9 mouse cellular contexts compared by ENCODE assay signal in the genomic region with DNA sequence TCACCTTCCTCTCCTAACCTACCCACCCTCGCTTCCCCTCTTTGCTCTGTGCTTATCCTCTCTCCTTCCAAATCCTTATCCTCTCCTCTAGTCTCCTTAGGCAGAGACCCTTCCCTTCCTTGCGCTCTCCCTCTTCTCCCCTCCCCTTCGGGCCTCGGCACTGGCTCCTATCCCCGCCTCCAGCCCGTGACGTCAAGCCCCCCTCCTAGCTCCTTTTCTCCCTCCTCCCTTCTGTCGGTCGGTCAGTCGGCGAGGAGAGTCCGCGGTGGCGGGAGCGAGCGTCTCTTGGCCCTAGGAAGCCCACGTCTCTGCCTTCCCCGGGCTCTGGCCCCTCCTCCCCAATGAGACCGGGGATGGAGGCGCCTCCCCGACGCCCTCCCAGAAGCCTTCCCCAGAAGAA. TPM values are rescaled to one million over a fixed set of nuclear protein-coding genes. Genes with fewer than 3 reads are reported as not detected.
DNase-seq lines count a peak whose midpoint lies in the region; ATAC-seq and TF ChIP-seq lines count a peak whose summit lies in the region.
"Had no signal": no experiment of that assay in that cellular context is flagged by ENCODE, and none has a peak within 500 bp of the region (broad histone marks: within the 10 kb centered on the region; RNA-seq: fewer than 3 reads in every experiment).

No protein-coding gene starts in this region.

- peak overlapping the region; percentile 43; the same call in 1 of the 2 replicates for H3K4me3 ChIP-seq in spleen, adult 2 months (ENCODE audit: extremely low read depth, insufficient read depth, insufficient read length)
- peak overlapping the region; percentile 74 for H3K4me3 ChIP-seq in forebrain, embryonic 12.5 days (replicated peaks)
- H3K4me3 ChIP-seq in heart, embryonic 14.5 days (ENCODE audit: control insufficient read depth in 1 of 2, insufficient read depth in 1 of 2, low read depth in 1 of 2, low read length in 2 of 2): peak overlapping the region; percentile 57
- peak overlapping the region; percentile 51 for H3K4me3 ChIP-seq in kidney, postnatal 0 days (replicated peaks; ENCODE audit: low read depth, low read length)
- peak overlapping the region; percentile 51 for H3K4me3 ChIP-seq in liver, embryonic 11.5 days (ENCODE audit: low read depth, low read length)
- peak overlapping the region; percentile 50 for H3K4me3 ChIP-seq in stomach, postnatal 0 days (ENCODE audit: low read depth, low read length)

- H3K9ac ChIP-seq in forebrain, embryonic 12.5 days: peak overlapping the region; percentile 92
- peak overlapping the region; percentile 76 for H3K9ac ChIP-seq in heart, embryonic 14.5 days (ENCODE audit: low read length)
- H3K9ac ChIP-seq in kidney, postnatal 0 days (ENCODE audit: low read depth, low read length): peak overlapping the region; percentile 49
- peak overlapping the region; percentile 37 for H3K9ac ChIP-seq in liver, embryonic 11.5 days (ENCODE audit: low read depth, low read length)
- H3K9ac ChIP-seq in stomach, postnatal 0 days (ENCODE audit: low read length): peak overlapping the region; percentile 65

- 0 out of 2 replicates have a peak, but pooled peaks have one; percentile 4 for TF ChIP-seq POLR2A in spleen, adult 2 months (IDR thresholded peaks at IDR 0.05; ENCODE audit: low read depth, low read length)

- H3K9me3 ChIP-seq in forebrain, embryonic 12.5 days: no peaks in the 10 kb centered on the region
- no peaks in the 10 kb centered on the region for H3K9me3 ChIP-seq in heart, embryonic 14.5 days (ENCODE audit: control insufficient read depth, low read length)
- no peaks in the 10 kb centered on the region for H3K9me3 ChIP-seq in kidney, postnatal 0 days (replicated peaks; ENCODE audit: low read length)
- H3K9me3 ChIP-seq in liver, embryonic 11.5 days (ENCODE audit: control insufficient read depth, low read length): no peaks in the 10 kb centered on the region
- H3K9me3 ChIP-seq in stomach, postnatal 0 days (ENCODE audit: control insufficient read depth, low read length): no peaks in the 10 kb centered on the region

- ATAC-seq in forebrain, embryonic 12.5 days (ENCODE audit: low FRiP score): peak; percentile 75
- ATAC-seq in heart, embryonic 14.5 days (ENCODE audit: insufficient number of reproducible peaks, insufficient read depth, low FRiP score, low read depth): peak; percentile 6; the same call in 1 of the 2 replicates
- ATAC-seq in kidney, postnatal 0 days (replicated peaks; ENCODE audit: low FRiP score, low read depth): peak; percentile 37
- 0 out of 2 replicates have a peak, but pooled peaks have one; percentile 21 for ATAC-seq in liver, embryonic 11.5 days (replicated peaks; ENCODE audit: low FRiP score)
- ATAC-seq in stomach, postnatal 0 days (ENCODE audit: low FRiP score, low TSS enrichment): peak; percentile 33

- 5% methylated on average over 22 of the region's 22 CpGs for WGBS in spleen, adult 2 months
- WGBS in forebrain, embryonic 12.5 days: under 1% methylated on average over 22 of the region's 22 CpGs
- WGBS in heart, embryonic 14.5 days: under 1% methylated on average over 20 of the region's 22 CpGs
- WGBS in kidney, postnatal 0 days: 2% methylated on average over 21 of the region's 22 CpGs
- WGBS in liver, embryonic 11.5 days: 1% methylated on average over 21 of the region's 22 CpGs
- WGBS in stomach, postnatal 0 days: under 1% methylated on average over 22 of the region's 22 CpGs

- H3K4me2 ChIP-seq in forebrain, embryonic 12.5 days: peak overlapping the region; percentile 80
- H3K4me2 ChIP-seq in heart, embryonic 14.5 days (ENCODE audit: low read length): peak overlapping the region; percentile 95
- peak overlapping the region; percentile 88 for H3K4me2 ChIP-seq in kidney, postnatal 0 days (ENCODE audit: low read length)
- peak overlapping the region; percentile 75 for H3K4me2 ChIP-seq in liver, embryonic 11.5 days
- H3K4me2 ChIP-seq in stomach, postnatal 0 days (replicated peaks; ENCODE audit: low read depth): peak overlapping the region; percentile 84

- TF ChIP-seq CTCF in spleen, adult 2 months (IDR thresholded peaks at IDR 0.05; ENCODE audit: extremely low read depth, insufficient read depth, insufficient read length, insufficient replicate concordance): no peak
- TF ChIP-seq CTCF in kidney, postnatal 0 days (IDR thresholded peaks at IDR 0.05; ENCODE audit: low read depth): no peak
- TF ChIP-seq CTCF in stomach, postnatal 0 days (IDR thresholded peaks at IDR 0.05; ENCODE audit: low read depth): no peak

- peak in 1 of 2 experiments; percentile 41 for DNase-seq in spleen, adult 2 months (ENCODE audit: low read depth in 1 of 2, low spot score in 2 of 2)
- no peak for DNase-seq in spleen, postnatal 14 days (ENCODE audit: low spot score in 2 of 2)
- peak; percentile 83 for DNase-seq in kidney, postnatal 0 days (ENCODE audit: low spot score)
- peak; percentile 75 for DNase-seq in liver, embryonic 11.5 days (ENCODE audit: low spot score)
- DNase-seq in naive thymus-derived CD4-positive, alpha-beta T cell, adult 2 months (ENCODE audit: low read depth): peak; percentile 37
- peak; percentile 68 for DNase-seq in stomach, postnatal 0 days (ENCODE audit: low spot score)

- H3K4me1 ChIP-seq in spleen, adult 2 months (ENCODE audit: control insufficient read depth, insufficient read depth, insufficient read length): peaks cover 16% of the 10 kb centered on the region
- peaks cover 51% of the 10 kb centered on the region for H3K4me1 ChIP-seq in forebrain, embryonic 12.5 days
- peaks cover 17 to 22% of the 10 kb centered on the region in 2 experiments for H3K4me1 ChIP-seq in heart, embryonic 14.5 days (ENCODE audit: control insufficient read depth in 2 of 2, insufficient read depth in 2 of 2, low read length in 2 of 2)
- peaks cover 12% of the 10 kb centered on the region; the same call in 1 of the 2 replicates for H3K4me1 ChIP-seq in kidney, postnatal 0 days (replicated peaks; ENCODE audit: insufficient read depth, low read length)
- H3K4me1 ChIP-seq in liver, embryonic 11.5 days (replicated peaks; ENCODE audit: control insufficient read depth, insufficient read depth, low read length): peaks cover 10% of the 10 kb centered on the region; the same call in 1 of the 2 replicates
- H3K4me1 ChIP-seq in stomach, postnatal 0 days (replicated peaks; ENCODE audit: control insufficient read depth, insufficient read depth): peaks cover 3% of the 10 kb centered on the region; the same call in 1 of the 2 replicates

- no peak for TF ChIP-seq EP300 in stomach, postnatal 0 days (optimal IDR thresholded peaks at IDR 0.05)

- H3K27me3 ChIP-seq in spleen, adult 2 months (ENCODE audit: control insufficient read depth, insufficient read depth, low read length): peaks cover 5% of the 10 kb centered on the region; the same call in 1 of the 2 replicates
- peaks cover 12% of the 10 kb centered on the region for H3K27me3 ChIP-seq in forebrain, embryonic 12.5 days
- 0 out of 2 replicates have a peak, but pooled peaks cover 4% of the 10 kb centered on the region for H3K27me3 ChIP-seq in heart, embryonic 14.5 days (ENCODE audit: control insufficient read depth, insufficient read depth, low read length)
- no peaks in the 10 kb centered on the region for H3K27me3 ChIP-seq in kidney, postnatal 0 days (ENCODE audit: insufficient read depth, low read length)
- peaks cover 63% of the 10 kb centered on the region for H3K27me3 ChIP-seq in liver, embryonic 11.5 days (replicated peaks; ENCODE audit: control insufficient read depth, insufficient read depth, low read length)
- no peaks in the 10 kb centered on the region for H3K27me3 ChIP-seq in stomach, postnatal 0 days (ENCODE audit: control insufficient read depth, insufficient read depth, low read length)

- H3K36me3 ChIP-seq in spleen, adult 2 months (ENCODE audit: control insufficient read depth, insufficient read depth, low read length): peaks cover 3% of the 10 kb centered on the region; the same call in 1 of the 2 replicates
- H3K36me3 ChIP-seq in forebrain, embryonic 12.5 days (replicated peaks): peaks cover 18% of the 10 kb centered on the region
- peaks cover 18% of the 10 kb centered on the region for H3K36me3 ChIP-seq in heart, embryonic 14.5 days (ENCODE audit: control insufficient read depth, insufficient read depth, low read length)
- H3K36me3 ChIP-seq in kidney, postnatal 0 days (ENCODE audit: insufficient read depth, low read length): 0 out of 2 replicates have a peak, but pooled peaks cover 7% of the 10 kb centered on the region
- H3K36me3 ChIP-seq in liver, embryonic 11.5 days (ENCODE audit: control insufficient read depth, insufficient read depth, low read length): no peaks in the 10 kb centered on the region; the same call in 1 of the 2 replicates
- no peaks in the 10 kb centered on the region for H3K36me3 ChIP-seq in stomach, postnatal 0 days (ENCODE audit: control insufficient read depth, insufficient read depth, low read length)

- H3K27ac ChIP-seq in spleen, adult 2 months (ENCODE audit: insufficient read depth, low read length): no peak overlapping the region
- peak overlapping the region; percentile 81 for H3K27ac ChIP-seq in forebrain, embryonic 12.5 days
- H3K27ac ChIP-seq in heart, embryonic 14.5 days (replicated peaks in 1 of 2; ENCODE audit: control insufficient read depth in 1 of 2, insufficient read depth in 1 of 2, low read depth in 2 of 2, low read length in 2 of 2): no peak overlapping the region
- H3K27ac ChIP-seq in kidney, postnatal 0 days: no peak overlapping the region
- no peak overlapping the region for H3K27ac ChIP-seq in liver, embryonic 11.5 days (ENCODE audit: low read depth, low read length)
- H3K27ac ChIP-seq in stomach, postnatal 0 days (replicated peaks): peak overlapping the region; percentile 35; the same call in 1 of the 2 replicates

RNA-seq across cellular contexts. Expression of a gene that starts 4.6 kb away (rescaled TPM):
- polyA plus RNA-seq in spleen, adult 2 months (2012; rRNA removed): 28.7 and 29.7 TPM in 2 replicates
- 31.7 and 32.6 TPM in 2 replicates for polyA plus RNA-seq in forebrain, embryonic 12.5 days (2016; fragmentation: Nextera tagmentation; extraction: Ambion mirVana)
- 3.6 and 8.0 TPM in 2 replicates for polyA plus RNA-seq in heart, embryonic 14.5 days (2014; fragmentation: Nextera tagmentation; extraction: Ambion mirVana)
- 5.2 and 6.1 TPM in 2 replicates for polyA plus RNA-seq in kidney, postnatal 0 days (2015; fragmentation: Nextera tagmentation; extraction: Ambion mirVana)
- 2.9 and 3.9 TPM in 2 replicates for polyA plus RNA-seq in liver, embryonic 11.5 days (2014; fragmentation: Nextera tagmentation; extraction: Ambion mirVana)
- 3.8 and 4.3 TPM in 2 replicates for polyA plus RNA-seq in stomach, postnatal 0 days (2015; fragmentation: Nextera tagmentation; extraction: Ambion mirVana)

RNA-seq across cellular contexts. Expression of a gene that starts 27.2 kb away (rescaled TPM):
- polyA plus RNA-seq in spleen, adult 2 months (2012; rRNA removed): not detected in 2 replicates
- polyA plus RNA-seq in forebrain, embryonic 12.5 days (2016; fragmentation: Nextera tagmentation; extraction: Ambion mirVana): 1.1 and 1.2 TPM in 2 replicates
- 0.15 TPM in 1 of 2 replicates, not detected in the other for polyA plus RNA-seq in heart, embryonic 14.5 days (2014; fragmentation: Nextera tagmentation; extraction: Ambion mirVana)
- polyA plus RNA-seq in kidney, postnatal 0 days (2015; fragmentation: Nextera tagmentation; extraction: Ambion mirVana): not detected in 2 replicates
- polyA plus RNA-seq in liver, embryonic 11.5 days (2014; fragmentation: Nextera tagmentation; extraction: Ambion mirVana): 0.14 TPM in 1 of 2 replicates, not detected in the other
- polyA plus RNA-seq in stomach, postnatal 0 days (2015; fragmentation: Nextera tagmentation; extraction: Ambion mirVana): 0.08 TPM in 1 of 2 replicates, not detected in the other

RNA-seq across cellular contexts. Expression of a gene that starts 37.9 kb away (rescaled TPM):
- 0.14 TPM in 1 of 2 replicates, not detected in the other for polyA plus RNA-seq in spleen, adult 2 months (2012; rRNA removed)
- polyA plus RNA-seq in forebrain, embryonic 12.5 days (2016; fragmentation: Nextera tagmentation; extraction: Ambion mirVana): 0.06 and 0.15 TPM in 2 replicates
- polyA plus RNA-seq in heart, embryonic 14.5 days (2014; fragmentation: Nextera tagmentation; extraction: Ambion mirVana): not detected in 2 replicates
- polyA plus RNA-seq in kidney, postnatal 0 days (2015; fragmentation: Nextera tagmentation; extraction: Ambion mirVana): not detected in 2 replicates
- not detected in 2 replicates for polyA plus RNA-seq in liver, embryonic 11.5 days (2014; fragmentation: Nextera tagmentation; extraction: Ambion mirVana)
- not detected in 2 replicates for polyA plus RNA-seq in stomach, postnatal 0 days (2015; fragmentation: Nextera tagmentation; extraction: Ambion mirVana)
- polyA plus RNA-seq: C2C12 had no signal

RNA-seq across cellular contexts. Expression of a gene that starts 47.7 kb away (rescaled TPM):
- polyA plus RNA-seq in spleen, adult 2 months (2012; rRNA removed): not detected in 2 replicates
- polyA plus RNA-seq in forebrain, embryonic 12.5 days (2016; fragmentation: Nextera tagmentation; extraction: Ambion mirVana): not detected in 2 replicates
- polyA plus RNA-seq in heart, embryonic 14.5 days (2014; fragmentation: Nextera tagmentation; extraction: Ambion mirVana): not detected in 2 replicates
- not detected in 2 replicates for polyA plus RNA-seq in kidney, postnatal 0 days (2015; fragmentation: Nextera tagmentation; extraction: Ambion mirVana)
- 0.06 TPM in 1 of 2 replicates, not detected in the other for polyA plus RNA-seq in liver, embryonic 11.5 days (2014; fragmentation: Nextera tagmentation; extraction: Ambion mirVana)
- polyA plus RNA-seq in stomach, postnatal 0 days (2015; fragmentation: Nextera tagmentation; extraction: Ambion mirVana): not detected in 2 replicates
- polyA plus RNA-seq: C2C12 had no signal

RNA-seq across cellular contexts. Expression of a gene that starts 49.4 kb away (rescaled TPM):
- polyA plus RNA-seq in spleen, adult 2 months (2012; rRNA removed): 0.62 and 0.75 TPM in 2 replicates
- 193 and 197 TPM in 2 replicates for polyA plus RNA-seq in forebrain, embryonic 12.5 days (2016; fragmentation: Nextera tagmentation; extraction: Ambion mirVana)
- polyA plus RNA-seq in heart, embryonic 14.5 days (2014; fragmentation: Nextera tagmentation; extraction: Ambion mirVana): 38.3 and 43.4 TPM in 2 replicates
- 28.2 and 32.6 TPM in 2 replicates for polyA plus RNA-seq in kidney, postnatal 0 days (2015; fragmentation: Nextera tagmentation; extraction: Ambion mirVana)
- 28.3 and 28.8 TPM in 2 replicates for polyA plus RNA-seq in liver, embryonic 11.5 days (2014; fragmentation: Nextera tagmentation; extraction: Ambion mirVana)
- 9.9 and 10.0 TPM in 2 replicates for polyA plus RNA-seq in stomach, postnatal 0 days (2015; fragmentation: Nextera tagmentation; extraction: Ambion mirVana)

Comparison
In these comparisons a context has a peak if more than half of its experiments do, and no peak if none do; other contexts are left out.
1. DNase-seq: peak in kidney, postnatal 0 days (single experiment), liver, embryonic 11.5 days (single experiment), naive thymus-derived CD4-positive, alpha-beta T cell, adult 2 months (single experiment) and stomach, postnatal 0 days (single experiment); none in spleen, postnatal 14 days (0 of 2).
2. H3K27ac ChIP-seq: peak in forebrain, embryonic 12.5 days (single experiment) and stomach, postnatal 0 days (single experiment); none in spleen, adult 2 months (single experiment), heart, embryonic 14.5 days (0 of 2), kidney, postnatal 0 days (single experiment) and liver, embryonic 11.5 days (single experiment).
3. ATAC-seq: peak in every context shown above with its lines; median percentile 75 in forebrain, embryonic 12.5 days; 37 in kidney, postnatal 0 days; 33 in stomach, postnatal 0 days; 21 in liver, embryonic 11.5 days; 6 in heart, embryonic 14.5 days.
4. H3K9ac ChIP-seq: peak in every context shown above with its lines; median percentile 92 in forebrain, embryonic 12.5 days; 76 in heart, embryonic 14.5 days; 65 in stomach, postnatal 0 days; 49 in kidney, postnatal 0 days; 37 in liver, embryonic 11.5 days.
5. Peak in every context shown above with its lines, with median percentiles within 50 percentile points of each other: H3K4me3 ChIP-seq and H3K4me2 ChIP-seq.